Mouse (Mus musculus) E14TG2a.4 (cell line): ENCODE results near the gene Cdc6.

Source experiments
- CTCF ChIP-seq: conservative IDR thresholded peaks from 2 replicates; pipeline ENCODE4 v1.5.1; 2014; ENCODE audit warnings: low read length
- NANOG ChIP-seq: IDR thresholded peaks from 2 replicates; pipeline ENCODE4 v1.6.1; 2014; ENCODE audit warnings: borderline replicate concordance, low read length, mixed read lengths
- POU5F1 ChIP-seq: IDR thresholded peaks from 2 replicates; pipeline ENCODE4 v1.6.1; 2014; ENCODE audit warnings: low read length, borderline replicate concordance

- peak; percentile 51 for TF ChIP-seq CTCF
- TF ChIP-seq POU5F1: no peak
- TF ChIP-seq NANOG: no peak
Observed at GRCm38 (mm10) chr11:98954373-98954772, 46.8 kb downstream of the Cdc6 start.
